Mouse (Mus musculus): ENCODE measurements at regions not wholly inside any gene's neighbourhood (a gene's known extent, or its start where the extent isn't known, plus 50 kb on each side); places are given as distances from the start of the nearest gene placed in this dataset.

- no peaks in the 10 kb centered on the region for H3K4me1 ChIP-seq
- H3K36me3 ChIP-seq = no peaks in the 10 kb centered on the region
- H3K9me3 ChIP-seq = no peaks in the 10 kb centered on the region
- no peaks in the 10 kb centered on the region for H3K27me3 ChIP-seq (replicated peaks)
- H3K4me3 ChIP-seq = no peak overlapping the region
- ATAC-seq (ENCODE audit: extremely low read depth, insufficient number of reproducible peaks, low FRiP score, low TSS enrichment) = no peak
- H3K27ac ChIP-seq (replicated peaks) = no peak overlapping the region
- H3K9ac ChIP-seq = no peak overlapping the region
- WGBS = 54% methylated on average over 4 of the region's 4 CpGs
- H3K4me2 ChIP-seq = no peak overlapping the region
Observed at GRCm38 (mm10) chr13:31254016-31254415, 280.0 kb downstream of the Gm5447 start.

- ATAC-seq (ENCODE audit: extremely low read depth, insufficient number of reproducible peaks, low FRiP score, low TSS enrichment) = no peak
- 75% methylated on average over 3 of the region's 3 CpGs for WGBS
Observed at GRCm38 (mm10) chr13:31254744-31255143, 280.7 kb downstream of the Gm5447 start.

GRCm38 (mm10) chr13:31255506-31255905 is 281.5 kb downstream of the Gm5447 start:
- Histone ChIP-seq H3K4me2 (no peak overlapping the region), H3K9me3 (no peaks in the 10 kb centered on the region), H3K4me3 (no peak overlapping the region), H3K9ac (no peak overlapping the region), H3K36me3 (no peaks in the 10 kb centered on the region), H3K4me1 (no peaks in the 10 kb centered on the region), H3K27me3 (replicated peaks) (no peaks in the 10 kb centered on the region), H3K27ac (replicated peaks) (no peak overlapping the region)
- 87% methylated on average over 3 of the region's 3 CpGs for WGBS
- ATAC-seq (ENCODE audit: extremely low read depth, insufficient number of reproducible peaks, low FRiP score, low TSS enrichment) = no peak

More at GRCm38 (mm10) chr13:31254744-31255143, 280.7 kb downstream of the Gm5447 start:
- no peaks in the 10 kb centered on the region for H3K36me3 ChIP-seq
- H3K27me3 ChIP-seq (replicated peaks) = no peaks in the 10 kb centered on the region
- H3K9ac ChIP-seq = no peak overlapping the region
- no peaks in the 10 kb centered on the region for H3K9me3 ChIP-seq
- H3K4me2 ChIP-seq = no peak overlapping the region
- H3K4me1 ChIP-seq = no peaks in the 10 kb centered on the region
- no peak overlapping the region for H3K4me3 ChIP-seq
- no peak overlapping the region for H3K27ac ChIP-seq (replicated peaks)

- H3K36me3 ChIP-seq = no peaks in the 10 kb centered on the region
Observed at GRCm38 (mm10) chr13:31267865-31268264, 288.1 kb upstream of the Foxq1 start.

GRCm38 (mm10) chr13:31276005-31276644 is 279.8 kb upstream of the Foxq1 start:
- ATAC-seq (ENCODE audit: extremely low read depth, insufficient number of reproducible peaks, low FRiP score, low TSS enrichment) = no peak
- Histone ChIP-seq H3K9ac (no peak overlapping the region), H3K4me2 (no peak overlapping the region), H3K36me3 (no peaks in the 10 kb centered on the region), H3K9me3 (no peaks in the 10 kb centered on the region), H3K4me3 (no peak overlapping the region), H3K27ac (replicated peaks) (no peak overlapping the region), H3K4me1 (peaks cover 25% of the 10 kb centered on the region), H3K27me3 (replicated peaks) (peaks cover 19% of the 10 kb centered on the region)
- 60% methylated on average over 6 of the region's 6 CpGs for WGBS

More at GRCm38 (mm10) chr13:31267865-31268264, 288.1 kb upstream of the Foxq1 start:
- WGBS = 54% methylated on average over 3 of the region's 3 CpGs
- H3K4me2 ChIP-seq = no peak overlapping the region
- no peak overlapping the region for H3K9ac ChIP-seq
- H3K27ac ChIP-seq (replicated peaks) = no peak overlapping the region
- H3K4me1 ChIP-seq = peaks cover 14% of the 10 kb centered on the region
- peaks cover 43% of the 10 kb centered on the region for H3K27me3 ChIP-seq (replicated peaks)
- no peak for ATAC-seq (ENCODE audit: extremely low read depth, insufficient number of reproducible peaks, low FRiP score, low TSS enrichment)
- H3K4me3 ChIP-seq = no peak overlapping the region
- H3K9me3 ChIP-seq = no peaks in the 10 kb centered on the region

GRCm38 (mm10) chr13:31290630-31291029 is 265.3 kb upstream of the Foxq1 start:
- no peak overlapping the region for H3K4me3 ChIP-seq
- 88% methylated on average over 7 of the region's 7 CpGs for WGBS
- H3K9ac ChIP-seq = no peak overlapping the region
- peaks cover 62% of the 10 kb centered on the region for H3K27me3 ChIP-seq (replicated peaks)
- H3K9me3 ChIP-seq = no peaks in the 10 kb centered on the region
- H3K4me2 ChIP-seq = no peak overlapping the region
- no peaks in the 10 kb centered on the region for H3K36me3 ChIP-seq
- H3K27ac ChIP-seq (replicated peaks) = no peak overlapping the region
- peaks cover 25% of the 10 kb centered on the region for H3K4me1 ChIP-seq
- ATAC-seq (ENCODE audit: extremely low read depth, insufficient number of reproducible peaks, low FRiP score, low TSS enrichment) = no peak

GRCm38 (mm10) chr13:31292584-31293387 is 263.1 kb upstream of the Foxq1 start:
- WGBS = 68% methylated on average over 13 of the region's 13 CpGs

GRCm38 (mm10) chr13:31294011-31294410 is 261.9 kb upstream of the Foxq1 start:
- no peak overlapping the region for H3K4me2 ChIP-seq
- H3K4me3 ChIP-seq = no peak overlapping the region
- H3K9ac ChIP-seq = no peak overlapping the region
- 54% methylated on average over 7 of the region's 7 CpGs for WGBS
- peaks cover 25% of the 10 kb centered on the region for H3K4me1 ChIP-seq
- no peaks in the 10 kb centered on the region for H3K9me3 ChIP-seq
- no peaks in the 10 kb centered on the region for H3K36me3 ChIP-seq
- no peak for ATAC-seq (ENCODE audit: extremely low read depth, insufficient number of reproducible peaks, low FRiP score, low TSS enrichment)
- no peak overlapping the region for H3K27ac ChIP-seq (replicated peaks)
- H3K27me3 ChIP-seq (replicated peaks) = peaks cover 70% of the 10 kb centered on the region

More at GRCm38 (mm10) chr13:31292584-31293387, 263.1 kb upstream of the Foxq1 start:
- peaks cover 25% of the 10 kb centered on the region for H3K4me1 ChIP-seq
- no peaks in the 10 kb centered on the region for H3K36me3 ChIP-seq
- H3K27ac ChIP-seq (replicated peaks) = no peak overlapping the region
- no peak overlapping the region for H3K9ac ChIP-seq
- no peak for ATAC-seq (ENCODE audit: extremely low read depth, insufficient number of reproducible peaks, low FRiP score, low TSS enrichment)
- peaks cover 66% of the 10 kb centered on the region for H3K27me3 ChIP-seq (replicated peaks)
- no peaks in the 10 kb centered on the region for H3K9me3 ChIP-seq
- H3K4me3 ChIP-seq = no peak overlapping the region
- H3K4me2 ChIP-seq = no peak overlapping the region

- Histone ChIP-seq H3K9me3 (no peaks in the 10 kb centered on the region), H3K4me1 (no peaks in the 10 kb centered on the region), H3K9ac (no peak overlapping the region), H3K4me3 (no peak overlapping the region), H3K27ac (replicated peaks) (no peak overlapping the region), H3K27me3 (replicated peaks) (peaks cover 58% of the 10 kb centered on the region), H3K4me2 (no peak overlapping the region), H3K36me3 (no peaks in the 10 kb centered on the region)
- ATAC-seq (ENCODE audit: extremely low read depth, insufficient number of reproducible peaks, low FRiP score, low TSS enrichment) = no peak
- 76% methylated on average over 5 of the region's 5 CpGs for WGBS
Observed at GRCm38 (mm10) chr13:31303194-31303593, 252.7 kb upstream of the Foxq1 start.

GRCm38 (mm10) chr13:31304286-31304865 is 251.6 kb upstream of the Foxq1 start:
- Histone ChIP-seq H3K4me1 (peaks cover 5% of the 10 kb centered on the region), H3K4me2 (no peak overlapping the region), H3K9me3 (no peaks in the 10 kb centered on the region), H3K36me3 (no peaks in the 10 kb centered on the region), H3K27ac (replicated peaks) (no peak overlapping the region), H3K27me3 (replicated peaks) (peaks cover 47% of the 10 kb centered on the region), H3K9ac (no peak overlapping the region), H3K4me3 (no peak overlapping the region)
- WGBS = 66% methylated on average over 5 of the region's 5 CpGs
- no peak for ATAC-seq (ENCODE audit: extremely low read depth, insufficient number of reproducible peaks, low FRiP score, low TSS enrichment)

- WGBS = 38% methylated on average over 6 of the region's 6 CpGs
Observed at GRCm38 (mm10) chr13:31309083-31309621, 246.8 kb upstream of the Foxq1 start.

More at GRCm38 (mm10) chr13:31309083-31309621, 246.8 kb upstream of the Foxq1 start:
- Histone ChIP-seq H3K27ac (replicated peaks) (no peak overlapping the region), H3K36me3 (no peaks in the 10 kb centered on the region), H3K4me2 (no peak overlapping the region), H3K4me3 (no peak overlapping the region), H3K9me3 (no peaks in the 10 kb centered on the region), H3K27me3 (replicated peaks) (peaks cover 32% of the 10 kb centered on the region), H3K4me1 (peaks cover 19% of the 10 kb centered on the region), H3K9ac (no peak overlapping the region)
- no peak for ATAC-seq (ENCODE audit: extremely low read depth, insufficient number of reproducible peaks, low FRiP score, low TSS enrichment)
